Mouse (Mus musculus) liver, embryonic 14.5 days (tissue): ENCODE results near the gene Msi2. TPM values are rescaled to one million over a fixed set of nuclear protein-coding genes. Genes with fewer than 3 reads are reported as not detected.

Experiments used
- ATAC-seq: fragments of 200-750 bp; cut with Nextera tagmentation; 2 replicates; pipeline ENCODE4 v1.8.0; 2017; ENCODE audit warnings: moderate number of reproducible peaks, mild to moderate bottlenecking, moderate library complexity; ENCODE audit not compliant: insufficient read depth
- DNase-seq, 3 experiments: peaks; one replicate each; pipeline ENCODE4 v3.0.0-alpha.2; 2012 to 2013; ENCODE audit warnings: low read depth in 3 of 3, low spot score in 3 of 3
- H3K27ac ChIP-seq: fragments of 300-500 bp; sonication (generic); 2 replicates; pipeline ENCODE4 v1.5.1; 2014; ENCODE audit warnings: moderate library complexity, mild to moderate bottlenecking, control low read depth, inconsistent platforms
- H3K27me3 ChIP-seq: fragments of 300-500 bp; sonication (generic); 2 replicates; pipeline ENCODE4 v1.6.1; 2014; ENCODE audit warnings: mild to moderate bottlenecking, low read length, moderate library complexity; ENCODE audit not compliant: control insufficient read depth, insufficient read depth
- H3K36me3 ChIP-seq: fragments of 300-500 bp; sonication (generic); replicated peaks from 2 replicates; pipeline ENCODE4 v1.6.1; 2014; ENCODE audit warnings: low read depth; ENCODE audit not compliant: control insufficient read depth, insufficient read depth
- H3K4me1 ChIP-seq, 2 experiments: fragments of 200-500 bp in 1 of 2; fragments of 300-500 bp in 1 of 2; sonication (generic) in 1 of 2; replicated peaks; 2 replicates each; pipeline ENCODE4 v1.6.1; 2012 to 2014; ENCODE audit warnings: antibody characterized with exemption in 1 of 2, inconsistent platforms in 1 of 2, low read length in 1 of 2; ENCODE audit not compliant: control insufficient read depth in 2 of 2, insufficient read depth in 2 of 2
- H3K4me2 ChIP-seq: fragments of 300-500 bp; sonication (generic); 2 replicates; pipeline ENCODE4 v1.6.1; 2014; ENCODE audit warnings: low read depth, mild to moderate bottlenecking, control low read depth, moderate library complexity
- H3K4me3 ChIP-seq, 2 experiments: fragments of 200-500 bp in 1 of 2; fragments of 300-500 bp in 1 of 2; sonication (generic) in 1 of 2; 2 replicates each; pipeline ENCODE4 v1.5.1; 2012 to 2014; ENCODE audit warnings: low read depth in 2 of 2, low read length in 2 of 2, mild to moderate bottlenecking in 2 of 2, control low read depth in 1 of 2, inconsistent platforms in 1 of 2, moderate library complexity in 1 of 2; ENCODE audit not compliant: insufficient read depth in 1 of 2
- H3K9ac ChIP-seq: fragments of 300-500 bp; sonication (generic); replicated peaks from 2 replicates; pipeline ENCODE4 v1.6.1; 2014; ENCODE audit warnings: mild to moderate bottlenecking, control low read depth, moderate library complexity
- H3K9me3 ChIP-seq: fragments of 300-500 bp; sonication (generic); 2 replicates; pipeline ENCODE4 v1.6.1; 2016; ENCODE audit warnings: low read length, mixed read lengths; ENCODE audit not compliant: control insufficient read depth
- CTCF ChIP-seq: IDR thresholded peaks from 2 replicates; pipeline ENCODE4 v1.5.1; 2016; ENCODE audit warnings: antibody characterized with exemption, low read depth, control low read depth
- EP300 ChIP-seq: IDR thresholded peaks from 2 replicates; pipeline ENCODE4 v1.6.1; 2016; ENCODE audit warnings: antibody characterized with exemption, low read depth
- WGBS: fragments of 180-500 bp; shearing (Covaris S2); extraction: QIAGEN DNeasy Blood & Tissue Kit; methylation state at CpG from one replicate; pipeline ENCODE4 v1.1.7; 2014; ENCODE audit not compliant: insufficient replicate concordance; 5-methylcytosine and 5-hydroxymethylcytosine counted together
- polyA plus RNA-seq, 2 experiments: library from polyadenylated mRNA; depleted of rRNA in 1 of 2; stranded (reverse) in 1 of 2; unstranded in 1 of 2; fragments of >200 nt; fragmentation: Nextera tagmentation in 1 of 2; extraction: Ambion mirVana in 1 of 2; gene quantifications; 2 replicates each; pipeline versions ENCODE4 v1.2.1 to v1.2.3; 2012 to 2014

The Msi2 gene
- polyA plus RNA-seq, 2 experiments: 2.1 to 6.2 TPM

DNA sequence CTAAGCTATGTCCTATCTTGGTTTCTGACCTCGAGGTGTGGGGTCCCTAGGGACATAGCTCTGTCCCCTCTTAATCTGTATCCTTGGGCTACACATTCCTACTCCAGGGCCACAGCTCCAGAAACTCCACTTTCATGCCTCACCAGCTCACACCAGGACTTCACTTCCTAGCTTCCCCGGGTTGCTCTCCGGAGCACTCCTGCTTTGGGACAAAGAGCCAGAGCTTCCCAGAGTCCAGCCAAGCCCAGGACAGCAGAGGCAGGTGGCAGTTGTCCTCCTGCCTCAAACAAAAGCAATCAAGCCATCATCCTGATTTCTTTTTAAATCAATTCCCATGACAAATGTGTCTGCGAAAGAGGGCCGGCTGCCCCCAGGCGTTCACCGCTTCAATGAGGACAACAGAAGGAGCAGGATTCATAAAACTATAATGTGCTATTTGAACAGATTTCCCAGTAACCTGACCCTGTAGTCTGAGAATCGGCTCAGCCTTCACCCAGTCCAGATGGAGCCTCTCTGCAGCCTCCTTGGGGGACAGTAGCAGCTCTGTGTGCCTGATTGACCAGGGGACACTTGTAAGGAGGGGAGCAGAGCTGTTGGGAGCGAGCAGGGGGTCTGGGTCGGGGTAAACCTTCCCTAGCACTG is 409.1 kb downstream of the Msi2 start:
- no peak for ATAC-seq
- H3K9me3 ChIP-seq: no peaks in the 10 kb centered on the region
- no peak overlapping the region for H3K4me3 ChIP-seq
- 64% methylated on average over 10 of the region's 10 CpGs for WGBS
- TF ChIP-seq EP300 (no peak), CTCF (no peak)
- no peak overlapping the region for H3K9ac ChIP-seq
- peaks cover 0 to 4% of the 10 kb centered on the region in 2 experiments; a peak in 1 of 4 replicates for H3K4me1 ChIP-seq
- no peak overlapping the region for H3K4me2 ChIP-seq
- H3K27me3 ChIP-seq: no peaks in the 10 kb centered on the region
- no peak overlapping the region for H3K27ac ChIP-seq
- DNase-seq: no peak
- no peaks in the 10 kb centered on the region for H3K36me3 ChIP-seq

DNA sequence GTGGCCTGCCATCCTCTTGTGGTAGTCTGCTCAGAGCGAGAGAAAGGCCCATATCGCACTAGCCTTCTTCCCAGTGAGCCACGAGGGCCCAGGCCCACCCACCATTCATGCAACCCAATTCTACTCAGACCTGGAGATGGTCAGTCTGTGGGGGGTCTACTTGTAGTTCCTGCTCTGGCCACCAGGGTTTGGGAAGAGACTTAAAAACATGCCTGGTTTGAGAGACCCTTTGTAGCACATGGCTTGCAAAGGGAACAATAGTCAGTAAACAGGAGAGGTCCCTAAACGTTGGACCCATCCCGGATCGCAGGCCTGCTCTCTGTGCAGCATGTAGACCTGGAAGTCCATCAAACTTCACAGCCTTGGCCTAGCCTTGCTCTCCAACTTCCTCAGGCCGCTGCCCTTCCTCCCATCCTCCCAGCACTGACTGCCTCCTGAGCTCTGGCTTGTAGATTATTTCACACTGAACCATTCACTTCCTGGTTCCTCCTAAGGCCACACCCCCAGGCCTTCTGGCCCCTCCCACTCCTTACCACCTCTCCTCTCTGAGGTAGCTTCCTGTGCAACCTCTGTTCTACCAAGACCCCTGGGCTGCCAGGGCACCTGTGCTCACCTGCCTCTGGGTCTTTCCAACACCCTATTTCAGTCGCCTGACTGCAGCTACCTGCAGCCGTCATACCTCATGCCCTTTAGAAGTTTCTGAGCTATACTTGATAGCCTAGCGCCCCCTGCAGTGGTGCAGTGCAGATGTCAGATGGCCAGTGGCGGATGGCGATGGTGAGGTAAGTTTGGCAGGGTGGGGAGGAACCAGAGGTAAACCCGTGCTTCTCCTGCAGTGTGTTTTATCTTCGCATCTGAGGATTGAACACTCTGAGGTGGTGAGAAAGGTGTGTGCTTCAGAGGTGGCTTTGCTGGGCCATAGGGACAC is 410.4 kb downstream of the Msi2 start:
- ATAC-seq (no peak), DNase-seq (no peak)
- no peak overlapping the region for H3K4me3 ChIP-seq
- H3K4me1 ChIP-seq: no peaks in the 10 kb centered on the region
- H3K9ac ChIP-seq: no peak overlapping the region
- H3K27ac ChIP-seq: no peak overlapping the region
- no peaks in the 10 kb centered on the region for H3K36me3 ChIP-seq
- WGBS: 61% methylated on average over 14 of the region's 14 CpGs
- TF ChIP-seq CTCF: peak; percentile 43; the same call in 1 of the 2 replicates
- no peak for TF ChIP-seq EP300
- H3K4me2 ChIP-seq: no peak overlapping the region
- no peaks in the 10 kb centered on the region for H3K27me3 ChIP-seq
- H3K9me3 ChIP-seq: no peaks in the 10 kb centered on the region

DNA sequence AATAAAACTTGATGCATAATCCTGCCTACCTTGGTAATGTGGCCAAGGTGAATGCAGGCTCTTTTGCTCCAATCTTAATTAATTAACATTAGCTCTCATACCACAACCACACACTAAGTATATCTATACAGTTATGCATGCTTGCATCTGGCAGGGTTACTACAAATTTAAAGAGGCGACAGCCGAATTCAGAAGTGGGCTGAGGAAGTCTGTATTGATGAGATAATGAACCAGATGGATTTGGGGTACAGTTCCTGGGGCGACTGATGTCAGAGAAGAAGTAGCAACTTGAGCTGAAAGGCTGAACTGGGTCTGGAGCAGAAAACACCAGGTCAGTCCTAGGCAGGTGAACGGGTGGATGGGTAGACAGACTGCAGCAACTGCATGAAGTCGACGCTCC is 412.6 kb downstream of the Msi2 start:
- Histone ChIP-seq H3K4me2 (no peak overlapping the region), H3K9ac (no peak overlapping the region), H3K4me1 (no peaks in the 10 kb centered on the region), H3K36me3 (no peaks in the 10 kb centered on the region), H3K27me3 (no peaks in the 10 kb centered on the region), H3K9me3 (no peaks in the 10 kb centered on the region), H3K27ac (no peak overlapping the region), H3K4me3 (no peak overlapping the region)
- WGBS: 34% methylated on average over 6 of the region's 6 CpGs
- ATAC-seq (no peak), DNase-seq (no peak)
- TF ChIP-seq CTCF (no peak), EP300 (no peak)

DNA sequence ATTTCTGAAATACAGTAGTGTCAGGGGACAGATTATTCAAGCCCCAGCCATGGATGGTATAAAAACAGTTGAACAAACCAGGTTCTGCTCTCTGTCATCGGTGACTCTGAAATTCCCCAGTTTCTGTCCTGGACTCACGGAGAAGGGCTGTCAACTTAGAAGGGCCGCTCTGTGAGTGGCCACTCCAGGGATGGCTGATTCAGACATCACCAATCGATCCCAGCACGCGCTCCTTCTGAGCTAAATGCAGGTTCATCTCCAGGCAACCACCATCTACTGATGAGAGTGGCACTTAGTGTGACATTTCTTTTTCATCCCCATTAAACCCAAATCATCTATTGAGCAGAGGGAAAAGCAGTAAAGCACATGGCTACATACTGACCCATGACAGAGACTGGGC is 416.7 kb downstream of the Msi2 start:
- H3K36me3 ChIP-seq: no peaks in the 10 kb centered on the region
- H3K4me3 ChIP-seq: no peak overlapping the region
- no peaks in the 10 kb centered on the region for H3K27me3 ChIP-seq
- 58% methylated on average over 6 of the region's 6 CpGs for WGBS
- TF ChIP-seq CTCF: no peak
- TF ChIP-seq EP300: no peak
- H3K4me2 ChIP-seq: no peak overlapping the region
- ATAC-seq (no peak), DNase-seq (no peak)
- H3K27ac ChIP-seq: no peak overlapping the region
- no peaks in the 10 kb centered on the region for H3K9me3 ChIP-seq
- no peak overlapping the region for H3K9ac ChIP-seq
- H3K4me1 ChIP-seq: no peaks in the 10 kb centered on the region; a peak in 1 of 4 replicates

DNA sequence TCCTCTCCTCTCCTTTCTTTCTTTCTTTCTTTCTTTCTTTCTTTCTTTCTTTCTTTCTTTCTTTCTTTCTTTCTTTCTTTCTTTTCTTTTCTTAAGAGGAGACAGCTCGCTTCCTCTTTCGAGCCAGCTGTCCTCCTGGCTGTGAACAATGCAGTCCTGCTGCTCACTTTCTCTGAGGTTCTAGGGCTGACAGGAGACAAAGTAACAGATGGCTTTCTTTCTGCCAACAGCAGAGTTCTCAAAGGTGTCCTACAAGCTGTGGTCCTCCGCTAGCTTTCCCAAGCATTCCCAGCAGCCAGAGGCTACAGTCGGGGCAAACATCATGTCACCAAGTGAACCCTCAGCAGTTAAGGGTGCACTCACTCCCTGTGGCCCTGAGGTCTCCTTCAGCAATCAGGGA is 419.0 kb downstream of the Msi2 start:
- no peak for ATAC-seq
- WGBS: 52% methylated on average over 4 of the region's 4 CpGs

More for the DNA sequence above, 419.0 kb downstream of the Msi2 start:
- Histone ChIP-seq H3K4me1 (no peaks in the 10 kb centered on the region; a peak in 2 of 4 replicates), H3K36me3 (no peaks in the 10 kb centered on the region), H3K9me3 (no peaks in the 10 kb centered on the region), H3K4me2 (no peak overlapping the region), H3K27me3 (peaks cover 5% of the 10 kb centered on the region), H3K27ac (no peak overlapping the region), H3K4me3 (no peak overlapping the region), H3K9ac (no peak overlapping the region)
- no peak for DNase-seq
- TF ChIP-seq EP300 (no peak), CTCF (no peak)
